Mouse (Mus musculus) layer of hippocampus, adult 18-20 months (tissue): ENCODE data around the gene Sord. TPM values are rescaled to one million over a fixed set of nuclear protein-coding genes. Genes with fewer than 3 reads are reported as not detected.
A peak's percentile ranks its signal among the peaks of the same experiment; 100 is the strongest.
"Not testable (repeated sequence)": the region's sequence is repeated elsewhere in the genome, so short reads cannot be mapped to it uniquely, and the experiment has no call there.

Experiments used
- DNase-seq, 2 experiments: peaks; one replicate each; pipeline ENCODE4 v3.0.0; 2022; ENCODE audit warnings: low spot score in 2 of 2
- long read RNA-seq: library from polyadenylated mRNA; stranded (forward); transcript quantifications from one replicate; pipeline ENCODE4 v2.0.0, GENCODE M21; 2021
- total RNA-seq, 2 experiments: library from RNA; stranded (reverse); gene quantifications; 2 replicates each; pipeline ENCODE4 v1.2.3; 2021

Sord gene
- 10 to 100 TPM; 20.2 to 20.9 TPM for total RNA-seq
- long read RNA-seq, transcript Sord-201 (9 exons, 2,352 nt), result major isoform, 15 of 17 reads
- long read RNA-seq, partial matches to known transcripts, result 2 of 17 reads
- long read RNA-seq, other reads (novel, unspliced or antisense), result 0 of 17 reads

DNA sequence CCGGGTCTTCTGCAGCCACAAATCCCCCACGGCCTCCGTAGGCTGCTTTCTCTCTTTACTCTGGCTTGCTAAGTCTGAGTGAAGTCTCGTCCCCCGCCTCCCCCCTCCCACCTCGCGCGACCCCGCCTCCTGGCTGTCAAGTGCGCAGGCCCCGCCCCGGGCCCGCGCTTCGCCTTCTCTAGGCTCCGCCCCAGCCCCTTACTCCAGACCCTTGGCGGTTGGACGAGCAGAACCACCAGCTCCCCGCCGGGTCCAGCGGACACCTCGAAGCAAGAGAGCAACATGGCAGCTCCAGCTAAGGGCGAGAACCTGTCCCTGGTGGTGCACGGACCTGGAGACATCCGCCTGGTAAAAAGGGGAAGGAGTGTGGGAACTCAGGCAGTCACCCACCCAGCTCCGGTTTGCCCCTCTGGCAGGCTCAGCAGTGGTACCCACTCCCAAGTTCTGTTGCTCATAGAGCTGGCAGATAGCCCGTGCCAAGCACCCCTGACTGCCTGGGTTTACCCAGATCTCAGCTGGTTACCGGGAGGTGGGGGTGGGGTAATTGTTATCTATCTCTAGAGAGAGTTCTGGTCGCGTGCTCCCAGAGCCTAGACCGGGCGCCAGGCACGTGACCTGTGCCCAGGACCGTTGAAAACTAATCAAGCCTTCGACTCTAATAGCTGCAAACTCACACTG is at the start of gene Sord:
Sord (plus strand) TSS at position 139 of the 678 bp plus-strand sequence.
- DNase-seq, result peak; percentile 54 to 73

DNA sequence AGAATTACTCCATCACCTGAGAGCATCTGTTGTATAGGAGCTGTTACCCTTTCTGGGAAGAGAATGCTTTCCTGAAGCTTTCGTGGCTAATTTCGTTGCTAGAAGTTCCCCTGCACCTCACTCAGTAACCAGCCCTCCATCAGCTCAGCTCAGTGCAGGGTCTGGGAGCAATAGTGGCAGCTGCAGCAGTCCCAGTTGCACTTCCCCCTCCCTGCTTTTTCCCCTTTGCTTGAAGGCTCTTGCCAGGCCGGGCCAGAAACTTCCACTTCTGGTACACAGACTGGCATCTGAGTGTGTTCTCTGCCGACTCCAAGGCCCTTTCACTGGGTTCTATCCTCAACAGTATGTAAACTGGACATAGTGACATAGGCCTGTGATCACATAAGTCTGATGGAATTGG is 49.5 kb upstream of the Sord start:
- DNase-seq, result no peak

DNA sequence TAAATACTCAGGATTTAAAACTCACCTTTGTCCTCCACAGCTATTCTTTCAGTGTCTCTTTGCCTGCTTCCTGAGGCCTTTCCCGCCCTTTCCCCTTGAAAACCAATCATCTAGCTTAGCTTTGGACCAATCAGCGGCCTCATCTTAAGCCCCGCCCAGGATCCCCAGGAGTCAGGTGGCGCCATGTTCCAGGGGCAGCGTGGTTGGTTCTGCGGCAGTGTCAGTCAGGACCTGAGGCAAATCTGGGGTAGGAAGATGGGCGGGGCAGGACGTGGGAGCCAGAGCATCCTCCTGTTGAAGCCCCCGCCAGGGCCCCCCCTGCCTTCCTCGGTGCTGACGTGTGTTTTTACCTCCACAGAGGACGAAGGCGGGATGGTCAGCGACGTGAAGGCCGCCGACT is 48.4 kb upstream of the Sord start, which contains the start of the genes Patl2 and Terb2:
Patl2 (minus strand) TSS at position 84 of the 400 bp plus-strand sequence.
Terb2 (plus strand) TSS at position 167 of the 400 bp plus-strand sequence.
- DNase-seq, result no peak

DNA sequence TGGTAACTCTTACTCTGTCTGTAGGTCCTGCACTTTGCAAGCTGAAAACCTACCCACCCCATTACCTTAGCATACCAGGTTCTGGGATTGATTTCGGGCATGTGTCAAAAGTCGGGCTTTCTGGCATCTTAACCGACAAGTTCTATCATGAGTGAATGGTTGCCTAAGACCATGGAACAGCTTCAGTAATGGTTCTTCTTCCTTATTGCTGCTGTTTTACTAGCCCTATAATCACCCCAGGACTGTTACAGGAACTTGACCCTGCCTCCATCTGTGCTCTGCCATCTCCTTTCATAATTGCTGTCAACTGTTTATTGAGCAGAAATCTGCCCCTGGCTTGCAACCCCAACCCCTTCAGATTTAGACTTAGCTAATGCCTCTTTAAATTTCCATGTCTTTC is 47.8 kb upstream of the Sord start:
- no peak for DNase-seq

DNA sequence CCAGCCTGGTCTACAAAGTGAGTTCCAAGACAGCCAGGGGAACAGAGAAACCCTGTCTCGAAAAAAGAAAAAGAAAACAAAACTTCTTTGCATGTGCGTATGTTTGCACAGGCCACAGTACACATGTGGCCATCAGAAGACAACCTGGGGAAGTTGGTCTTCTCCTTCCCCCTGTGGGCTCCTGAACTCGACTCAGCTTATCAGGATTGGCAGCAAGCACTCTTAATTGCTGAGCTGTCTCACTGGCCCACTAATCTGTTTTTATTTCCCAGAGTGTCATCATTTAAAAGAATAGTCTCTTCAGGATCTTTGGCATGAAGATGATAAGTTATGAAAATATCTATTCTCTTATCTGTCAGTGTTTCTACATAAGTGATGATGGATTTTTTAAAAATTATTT is 42.7 kb upstream of the Sord start:
- no peak for DNase-seq

DNA sequence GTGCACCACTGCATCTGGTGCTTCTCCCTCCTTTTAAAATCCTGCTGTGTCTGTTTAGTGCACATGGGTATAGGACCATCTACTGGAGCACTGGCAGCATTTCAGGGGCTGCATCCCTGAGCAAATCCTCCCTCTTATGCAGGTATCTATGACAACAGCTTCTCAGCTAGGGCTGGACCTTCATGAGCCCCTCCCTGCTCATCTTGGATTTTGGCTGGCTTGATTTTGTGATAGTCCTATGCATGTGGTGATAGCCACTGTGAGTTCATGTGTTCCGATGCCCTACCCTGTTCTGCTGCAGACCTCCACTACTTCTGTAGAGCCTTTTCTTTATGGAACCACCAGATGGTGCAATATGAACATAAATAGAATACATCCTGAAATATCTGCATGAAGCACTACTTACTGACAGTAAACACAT is 40.0 kb upstream of the Sord start:
- peak in 1 of 2 experiments; percentile 64 for DNase-seq

DNA sequence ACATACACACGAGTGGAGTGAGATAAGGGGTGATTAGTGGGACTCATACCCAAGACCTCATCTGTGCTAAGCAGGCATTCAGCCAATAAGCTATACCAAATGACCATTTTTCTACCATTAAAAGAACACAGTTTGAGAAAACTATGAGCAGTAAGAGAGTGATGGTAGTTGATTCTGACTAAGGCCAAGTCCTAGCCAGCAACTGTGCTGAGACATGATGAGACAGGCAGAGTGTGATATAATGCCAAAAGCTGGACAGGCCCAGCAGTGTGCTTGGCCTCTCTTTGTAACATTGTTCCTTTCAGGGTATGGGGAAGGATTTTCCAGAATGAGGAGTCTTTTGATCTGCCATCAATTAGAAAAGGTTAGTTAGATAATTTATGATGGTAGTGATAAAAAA is 33.0 kb upstream of the Sord start:
- DNase-seq, result no peak

DNA sequence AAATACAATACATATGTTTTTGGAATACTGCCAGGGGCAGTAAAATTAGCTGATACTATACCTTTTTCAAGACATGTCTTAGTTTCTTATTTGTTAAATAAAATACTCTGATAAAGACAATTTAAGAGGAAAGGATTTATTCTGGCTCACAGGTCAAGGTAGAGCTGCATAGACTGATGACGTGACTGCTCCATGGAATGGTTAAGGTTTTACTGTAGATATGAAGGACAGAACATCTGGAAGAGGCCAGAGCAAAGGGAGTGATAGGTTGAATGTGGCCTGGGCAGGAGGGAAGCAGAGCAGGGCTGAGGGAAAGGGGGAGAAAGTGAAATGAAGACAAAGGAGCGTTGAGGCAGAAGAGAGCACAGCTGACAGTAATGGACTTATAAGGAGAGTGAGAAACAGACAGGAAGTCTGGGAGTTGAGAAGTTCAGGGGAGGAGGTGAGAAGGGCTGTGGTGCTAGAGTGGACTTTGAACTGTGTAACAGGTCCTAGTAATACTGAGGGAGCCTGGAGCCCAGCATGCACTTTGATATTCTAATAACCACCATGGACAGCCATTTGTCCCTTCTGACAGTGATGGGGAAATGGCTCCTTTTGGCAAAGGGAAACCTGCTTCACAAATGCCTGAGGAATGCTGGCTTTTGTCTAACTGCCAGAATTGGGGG is 28.0 kb upstream of the Sord start:
- DNase-seq, result no peak

DNA sequence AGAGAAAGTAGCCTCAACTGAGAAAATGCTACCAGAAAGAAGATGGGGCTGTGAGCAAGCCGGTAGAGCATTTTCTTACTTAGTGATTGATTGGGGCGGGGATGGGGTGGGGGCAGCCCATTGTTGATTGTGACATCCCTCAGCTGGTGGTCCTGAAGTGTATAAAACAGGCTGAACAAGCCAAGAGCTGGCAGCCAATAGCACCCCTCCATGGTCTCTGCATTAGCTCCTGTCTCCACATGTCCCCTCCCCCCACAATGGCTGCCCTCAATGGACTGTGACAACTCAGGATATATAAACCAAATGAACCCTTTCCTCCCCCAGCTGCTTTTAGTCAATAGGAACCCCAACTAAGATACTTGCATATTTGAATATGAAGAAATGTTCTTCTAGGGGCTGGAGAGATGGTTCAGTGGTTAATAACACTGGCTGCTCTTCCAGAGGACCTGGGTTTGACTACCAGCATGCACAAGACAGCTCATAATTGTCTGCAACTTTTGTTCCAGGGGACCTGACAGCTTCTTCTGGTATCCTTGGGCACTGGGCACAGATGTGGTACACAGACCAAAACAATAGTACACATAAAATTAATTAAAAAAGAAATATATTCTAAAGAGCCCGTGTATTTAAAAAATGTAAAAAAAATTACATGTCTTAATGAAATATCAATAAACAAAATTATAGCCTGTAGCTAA is 23.9 kb upstream of the Sord start:
- no peak for DNase-seq

DNA sequence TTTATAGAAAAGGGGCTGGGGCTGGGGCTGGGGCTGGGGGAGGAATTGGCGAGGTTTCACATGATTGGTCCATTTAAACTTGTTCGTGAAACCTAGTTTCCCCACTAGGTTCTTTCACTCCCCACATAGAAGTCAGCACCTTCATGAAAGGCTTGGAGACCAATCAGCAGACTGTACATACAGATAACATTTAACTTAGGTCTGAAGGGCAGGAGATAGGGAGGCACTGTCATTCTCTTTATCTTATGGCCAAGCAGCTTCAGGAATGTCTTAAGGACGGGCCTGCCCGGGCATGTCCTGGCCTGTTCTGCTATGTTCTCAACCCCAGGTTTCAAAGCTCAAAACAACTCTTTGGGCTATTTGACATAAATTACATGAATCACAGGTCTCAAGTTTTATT is 17.5 kb upstream of the Sord start:
- not testable (repeated sequence) for DNase-seq

DNA sequence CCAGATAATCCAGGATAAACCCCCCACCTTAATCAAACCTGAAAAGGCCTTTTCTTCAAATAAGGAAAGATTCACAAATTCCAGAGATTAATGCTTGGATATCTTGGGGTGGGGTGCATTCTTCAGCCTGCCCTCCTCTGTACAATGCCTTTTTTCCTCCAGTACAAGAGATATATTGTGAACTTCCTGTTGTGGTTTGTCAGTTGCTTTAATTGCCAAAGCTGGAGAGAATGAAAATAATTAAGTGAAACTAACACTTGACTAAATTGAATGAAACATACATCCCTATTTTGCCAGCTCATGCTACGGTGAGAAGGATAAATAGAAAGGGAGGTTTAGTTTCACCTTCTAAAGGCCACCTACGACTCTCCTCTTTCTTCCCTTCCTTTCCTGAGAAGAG is 16.3 kb upstream of the Sord start:
- DNase-seq, result no peak

DNA sequence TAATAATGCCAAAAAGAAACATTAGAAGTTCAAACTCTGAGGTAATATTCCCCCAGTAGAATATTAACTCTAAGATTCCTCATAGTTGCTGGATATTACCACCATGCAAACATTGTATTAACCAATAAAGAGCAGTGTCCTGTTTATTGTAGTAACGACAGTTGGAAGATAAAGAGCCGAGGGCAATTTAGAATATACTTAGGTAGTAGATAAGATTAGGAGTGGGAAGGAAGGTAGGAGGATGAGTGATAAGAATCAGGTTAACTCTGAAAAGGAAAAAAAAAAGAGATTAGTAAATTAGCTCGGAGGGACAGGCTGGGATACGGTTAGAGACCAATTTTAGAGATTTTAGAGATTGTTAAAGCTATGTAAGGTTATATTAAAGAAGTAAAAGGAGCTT is 13.2 kb upstream of the Sord start:
- no peak for DNase-seq

DNA sequence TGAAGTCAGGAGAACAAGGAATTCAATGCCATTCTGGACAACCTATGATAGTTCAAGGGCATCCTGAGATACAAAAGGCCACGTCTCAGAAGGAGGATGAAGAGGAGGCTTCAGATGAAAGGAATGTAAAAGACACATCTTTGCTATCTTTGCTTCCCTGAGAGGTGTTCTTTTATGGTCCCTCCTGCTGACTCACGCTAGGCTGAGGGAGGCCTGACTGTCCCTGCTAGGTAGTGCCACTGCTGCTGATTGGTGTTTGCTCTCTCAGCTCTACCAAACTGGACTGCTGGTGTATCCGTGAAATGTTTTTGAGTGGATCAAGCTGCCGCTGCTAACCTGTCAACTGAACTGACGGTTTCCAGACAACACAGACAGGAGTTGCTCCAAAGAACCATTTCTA is 12.8 kb upstream of the Sord start:
- DNase-seq, result no peak

DNA sequence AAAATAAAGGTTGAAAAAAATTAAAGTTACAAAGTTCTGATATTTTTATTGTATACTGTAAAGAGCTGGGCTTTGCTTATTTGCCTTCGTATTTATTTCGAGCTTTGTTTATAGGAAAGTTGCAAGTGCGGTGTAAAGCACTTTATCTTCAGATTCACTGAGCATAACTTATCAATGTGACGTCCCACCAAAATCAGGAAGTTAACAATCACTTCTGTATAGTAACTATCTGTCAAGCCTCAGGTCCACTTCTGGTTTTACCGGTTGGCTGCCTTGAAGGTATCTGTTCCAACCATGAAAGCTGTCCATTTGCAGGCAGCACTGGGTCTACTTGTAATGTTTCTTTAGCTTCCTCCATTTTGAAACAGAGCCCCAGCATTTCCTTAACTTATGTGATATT is 12.3 kb upstream of the Sord start:
- no peak for DNase-seq

DNA sequence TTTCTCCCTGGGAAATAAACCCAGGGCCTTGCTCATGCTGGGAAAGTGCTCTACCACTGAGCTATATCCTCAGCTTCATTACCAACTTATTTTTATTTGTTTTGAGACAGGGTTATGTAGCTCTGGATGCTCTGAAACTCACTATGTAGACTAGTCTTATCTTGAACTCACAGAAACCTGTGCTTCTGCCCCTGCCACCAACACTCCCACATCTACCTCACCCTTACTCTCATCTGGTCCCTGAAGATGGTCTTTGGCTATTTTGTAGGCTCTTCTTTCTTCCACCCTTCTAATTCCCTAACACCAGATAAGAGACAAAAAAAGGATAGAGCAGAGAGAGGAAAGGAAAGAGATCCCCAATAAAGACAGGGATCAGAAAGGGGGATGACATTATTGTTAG is 10.9 kb upstream of the Sord start:
- no peak for DNase-seq

DNA sequence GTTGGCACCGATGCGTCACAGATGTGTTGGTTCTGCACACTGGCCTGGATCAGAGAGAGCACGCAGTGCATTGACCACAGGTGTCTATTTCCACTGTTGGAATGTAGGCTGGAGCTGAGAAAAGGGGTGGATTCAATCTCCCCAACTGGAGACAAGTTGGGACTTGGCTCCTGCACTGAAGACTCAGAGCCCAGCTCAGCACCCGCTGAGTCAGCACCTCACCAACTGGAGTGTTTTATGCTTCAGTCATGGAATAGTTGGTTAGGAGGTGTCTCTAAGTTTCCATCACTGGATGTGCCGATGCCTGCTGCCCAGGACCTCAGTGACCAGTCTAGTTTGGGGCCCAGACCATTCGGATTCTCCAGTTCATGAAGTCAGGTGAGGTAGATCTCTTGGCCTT is 4.2 kb upstream of the Sord start:
- no peak for DNase-seq

DNA sequence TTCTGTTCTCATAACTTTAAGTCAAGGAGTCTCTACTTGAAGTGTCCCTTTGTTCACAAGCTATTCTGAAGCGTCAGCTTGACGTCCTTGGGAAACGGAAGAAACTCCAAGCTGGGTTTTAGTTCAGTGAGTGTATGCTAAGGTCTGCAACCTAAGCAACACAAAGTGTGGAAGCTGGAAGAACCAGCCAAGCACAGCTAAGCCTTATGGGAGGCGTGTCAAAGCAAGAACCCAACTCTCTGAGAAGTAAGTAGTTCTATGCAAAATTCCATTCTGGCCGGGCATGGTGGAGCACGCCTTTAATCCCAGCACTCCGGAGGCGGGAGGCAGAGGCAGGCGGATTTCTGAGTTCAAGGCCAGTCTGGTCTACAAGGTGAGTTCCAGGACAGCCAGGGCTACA is 2.9 kb upstream of the Sord start:
- no peak for DNase-seq

DNA sequence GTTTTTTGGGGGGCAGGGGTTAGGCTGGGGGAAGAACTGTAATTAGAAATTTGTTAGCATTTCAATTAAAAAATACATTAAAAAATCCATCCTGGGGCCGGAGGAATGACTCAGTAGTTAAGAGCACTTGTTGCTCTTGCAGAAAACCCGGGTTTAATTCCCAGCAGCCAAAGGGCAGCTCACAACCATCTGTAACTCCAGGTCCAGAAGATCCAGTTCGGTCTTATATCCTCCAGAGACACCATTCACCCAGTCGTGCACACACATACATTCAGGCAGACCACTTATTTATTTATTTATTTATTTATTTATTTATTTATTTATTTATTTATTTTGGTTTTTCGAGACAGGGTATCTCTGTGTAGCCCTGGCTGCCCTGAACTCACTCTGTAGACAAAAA is 1.2 kb upstream of the Sord start:
- DNase-seq, result no peak

DNA sequence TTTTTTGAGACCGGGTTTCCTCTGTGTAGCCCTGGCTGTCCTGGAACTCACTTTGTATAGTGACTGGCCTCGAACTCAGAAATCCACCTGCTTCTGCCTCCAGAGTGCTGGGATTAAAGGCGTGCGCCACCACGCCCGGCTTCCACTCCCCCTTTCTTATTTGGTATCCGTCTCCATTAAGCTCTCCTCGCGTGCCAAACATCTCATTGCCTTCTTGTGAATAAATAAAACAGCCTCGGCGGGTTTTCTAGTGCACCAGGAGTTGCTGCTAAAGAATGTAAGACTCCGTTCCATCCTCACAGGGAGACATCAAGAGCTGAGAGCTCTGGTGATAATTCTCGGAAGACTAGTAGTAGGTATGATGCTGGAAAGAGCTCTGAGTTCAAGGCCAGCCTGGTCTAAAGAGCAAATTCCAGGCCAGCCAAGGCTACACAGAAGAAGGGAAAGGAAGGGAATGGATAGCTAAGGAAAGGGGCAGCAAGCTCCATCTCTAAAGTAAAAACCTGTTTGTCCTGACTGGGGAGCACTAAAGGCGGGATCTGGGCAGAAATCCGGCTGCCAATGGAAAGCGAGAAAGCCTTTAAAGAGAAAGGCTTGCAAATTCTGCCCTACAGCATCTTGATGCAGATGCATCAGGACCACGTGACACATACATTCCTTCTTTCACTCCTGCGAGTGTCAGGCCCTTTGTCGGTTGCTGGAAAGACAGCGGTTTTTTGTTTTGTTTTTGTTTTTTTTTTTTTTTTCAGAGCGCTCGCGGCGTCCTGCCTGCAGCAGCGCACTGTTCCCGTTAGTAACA is 591 bp upstream of the Sord start:
- peak in 1 of 2 experiments; percentile 45 for DNase-seq

DNA sequence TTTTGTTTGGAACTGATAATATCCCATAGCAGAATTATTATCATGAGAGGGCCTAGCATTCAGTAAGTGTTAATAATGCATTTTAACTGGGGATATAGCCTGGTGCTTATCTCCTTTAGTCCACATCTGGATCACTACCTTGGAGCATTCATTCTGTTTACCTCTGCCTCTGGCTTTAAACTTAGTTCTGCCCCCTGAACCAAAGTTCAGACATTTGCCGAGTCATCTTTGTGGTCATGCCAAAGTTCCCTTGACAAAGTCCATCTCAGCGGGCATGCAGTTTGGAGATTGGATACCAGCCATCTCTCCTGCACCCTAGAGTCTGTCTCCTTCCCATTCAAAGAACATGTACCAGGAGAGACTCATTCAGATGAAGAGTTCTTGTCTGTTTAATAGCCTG is 876 bp downstream of the Sord start:
- no peak for DNase-seq

DNA sequence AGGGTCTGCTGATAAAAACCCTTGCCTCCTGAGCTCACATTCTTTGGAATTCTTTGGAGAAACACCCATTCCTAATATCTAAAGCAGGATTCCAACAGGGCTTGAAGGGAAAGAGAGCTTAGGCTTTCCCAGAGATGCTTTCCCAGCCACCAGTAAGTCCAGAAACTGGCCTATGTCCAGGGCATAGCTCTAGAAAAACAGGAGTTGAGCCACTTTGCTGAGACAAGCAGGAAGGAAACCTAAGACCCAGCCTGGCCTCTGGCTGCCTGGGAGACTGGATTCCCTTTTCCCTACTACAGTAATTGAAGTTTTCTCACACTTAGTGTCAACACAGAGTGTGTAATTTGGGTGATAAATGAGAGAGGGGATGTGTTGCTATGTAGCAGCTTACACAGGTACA is 1.8 kb downstream of the Sord start:
- DNase-seq, result no peak
